Mouse (Mus musculus) kidney, embryonic 14.5 days (tissue): ENCODE measurements at regions not wholly inside any gene's neighbourhood (a gene's known extent, or its start where the extent isn't known, plus 50 kb on each side); places are given as distances from the start of the nearest gene placed in this dataset.

Experiments used
- ATAC-seq: fragments of 200-750 bp; cut with Nextera tagmentation; 2 replicates; pipeline ENCODE4 v1.8.0; 2017; ENCODE audit warnings: moderate number of reproducible peaks, mild to moderate bottlenecking, moderate TSS enrichment, moderate library complexity; ENCODE audit not compliant: low FRiP score, low TSS enrichment
- H3K27ac ChIP-seq: fragments of 300-500 bp; sonication (generic); 2 replicates; pipeline ENCODE4 v1.5.1; 2014; ENCODE audit warnings: low read depth, mild to moderate bottlenecking, low read length, moderate library complexity, mixed read lengths
- H3K27me3 ChIP-seq: fragments of 300-500 bp; sonication (generic); 2 replicates; pipeline ENCODE4 v1.6.1; 2014; ENCODE audit warnings: mild to moderate bottlenecking, low read length; ENCODE audit not compliant: control insufficient read depth, insufficient read depth
- H3K36me3 ChIP-seq: fragments of 300-500 bp; sonication (generic); 2 replicates; pipeline ENCODE4 v1.6.1; 2014; ENCODE audit warnings: low read length, mixed read lengths; ENCODE audit not compliant: control insufficient read depth, insufficient read depth
- H3K4me1 ChIP-seq: fragments of 300-500 bp; sonication (generic); 2 replicates; pipeline ENCODE4 v1.6.1; 2014; ENCODE audit warnings: low read length, mixed read lengths; ENCODE audit not compliant: control insufficient read depth, insufficient read depth
- H3K4me2 ChIP-seq: fragments of 300-500 bp; sonication (generic); replicated peaks from 2 replicates; pipeline ENCODE4 v1.6.1; 2014; ENCODE audit warnings: low read depth, mild to moderate bottlenecking, low read length
- H3K4me3 ChIP-seq: fragments of 300-500 bp; sonication (generic); 2 replicates; pipeline ENCODE4 v1.5.1; 2014; ENCODE audit warnings: mild to moderate bottlenecking, low read length
- H3K9ac ChIP-seq: fragments of 300-500 bp; sonication (generic); 2 replicates; pipeline ENCODE4 v1.6.1; 2014; ENCODE audit warnings: low read depth, mild to moderate bottlenecking, low read length, moderate library complexity
- H3K9me3 ChIP-seq: fragments of 300-500 bp; sonication (generic); 2 replicates; pipeline ENCODE4 v1.6.1; 2016; ENCODE audit warnings: low read length; ENCODE audit not compliant: control insufficient read depth
- WGBS: fragments of 180-500 bp; shearing (Covaris S2); extraction: QIAGEN DNeasy Blood & Tissue Kit; methylation state at CpG from one replicate; pipeline ENCODE4 v1.1.7; 2014; 5-methylcytosine and 5-hydroxymethylcytosine counted together

DNA sequence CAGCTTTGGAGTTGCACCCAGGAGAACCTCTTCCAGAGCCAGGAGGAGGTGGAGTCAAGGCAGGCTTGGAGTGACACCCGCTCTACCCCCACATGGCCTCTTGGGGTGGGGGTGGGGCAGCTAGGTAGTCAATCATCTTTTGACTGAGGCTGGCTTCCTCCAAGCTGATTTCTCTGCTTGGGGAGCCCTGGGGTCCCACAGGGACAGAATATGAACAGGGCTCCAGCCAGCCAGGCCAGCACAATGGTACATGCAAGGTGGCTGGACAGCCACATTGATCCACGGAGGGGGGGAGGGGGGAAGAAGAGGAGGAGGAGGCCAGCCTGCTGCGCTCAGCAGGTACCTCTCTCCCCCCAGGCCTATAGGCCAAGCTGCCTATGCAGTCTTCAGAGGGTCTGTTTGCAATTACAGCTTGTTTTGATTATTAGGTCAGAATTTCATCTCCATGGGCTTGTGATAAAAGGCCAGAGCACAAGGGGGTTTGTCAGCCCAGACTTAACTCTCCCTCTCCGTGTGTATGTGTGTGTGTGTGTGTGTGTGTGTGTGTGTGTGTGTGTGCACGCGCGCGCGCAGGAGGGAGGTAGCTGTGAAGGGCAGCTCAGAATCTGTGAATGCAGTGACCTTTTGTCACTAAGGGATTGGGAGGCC is 120.5 kb upstream of the Zmiz1 start:
- no peak overlapping the region for H3K4me2 ChIP-seq
- no peak overlapping the region for H3K27ac ChIP-seq
- H3K4me1 ChIP-seq = peaks cover 27% of the 10 kb centered on the region
- H3K36me3 ChIP-seq = no peaks in the 10 kb centered on the region
- no peaks in the 10 kb centered on the region for H3K27me3 ChIP-seq
- WGBS = 59% methylated on average over 9 of the region's 9 CpGs
- peaks cover 5% of the 10 kb centered on the region; the same call in 1 of the 2 replicates for H3K9me3 ChIP-seq
- peak; percentile 25; the same call in 1 of the 2 replicates for ATAC-seq
- H3K9ac ChIP-seq = no peak overlapping the region
- no peak overlapping the region for H3K4me3 ChIP-seq

DNA sequence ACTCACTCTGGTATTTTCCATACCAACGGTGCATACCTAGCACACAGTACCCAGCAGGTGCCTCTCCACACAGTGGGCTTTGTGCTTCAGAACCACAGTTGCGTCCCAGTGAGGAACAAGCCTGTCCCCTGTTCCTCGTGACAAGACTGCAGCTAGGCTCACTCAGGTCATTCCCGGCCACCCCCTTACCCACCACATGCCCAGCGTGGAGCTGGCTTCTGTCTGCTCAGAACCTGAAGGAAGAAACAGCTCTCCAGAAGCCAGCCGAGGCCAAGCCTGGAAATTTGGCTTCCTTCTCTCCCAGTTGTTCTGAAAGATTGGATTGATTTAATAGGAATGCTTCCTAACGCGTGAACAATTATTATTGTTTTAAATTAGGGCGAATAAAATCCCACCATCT is 118.1 kb upstream of the Zmiz1 start:
- Histone ChIP-seq H3K4me3 (no peak overlapping the region), H3K4me1 (peaks cover 30% of the 10 kb centered on the region), H3K9me3 (no peaks in the 10 kb centered on the region), H3K36me3 (no peaks in the 10 kb centered on the region), H3K9ac (no peak overlapping the region), H3K4me2 (no peak overlapping the region), H3K27me3 (no peaks in the 10 kb centered on the region), H3K27ac (no peak overlapping the region)
- 78% methylated on average over 9 of the region's 9 CpGs for WGBS
- ATAC-seq = no peak

DNA sequence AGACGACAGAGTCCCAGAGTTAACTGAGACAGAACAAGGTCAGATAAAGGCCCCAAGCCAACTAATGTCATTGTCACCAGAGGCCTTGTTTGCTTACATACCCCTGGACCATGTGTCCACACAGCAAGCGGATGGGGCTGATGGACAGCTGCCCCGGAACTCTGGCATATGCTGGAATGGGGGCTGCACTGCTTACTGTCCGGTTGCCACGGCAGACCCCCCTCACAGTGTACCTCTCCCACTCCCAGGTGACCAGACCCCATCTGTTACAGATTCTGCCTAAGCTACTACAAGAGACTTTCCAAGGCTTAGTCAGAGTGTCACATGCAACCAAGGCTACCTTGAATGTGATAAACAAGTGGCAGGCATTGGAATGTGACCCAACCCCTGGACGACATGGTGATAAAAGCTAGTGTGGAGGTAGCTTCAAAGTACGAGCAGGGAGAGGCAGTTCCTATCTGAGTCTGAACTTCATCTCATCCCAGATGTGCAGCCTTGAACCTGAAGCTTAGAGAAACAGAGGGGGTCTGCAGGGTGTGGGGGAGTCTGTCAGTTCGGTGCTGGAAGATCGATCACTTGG is 117.0 kb upstream of the Zmiz1 start:
- H3K4me2 ChIP-seq = no peak overlapping the region
- no peak for ATAC-seq
- H3K27me3 ChIP-seq = no peaks in the 10 kb centered on the region
- no peak overlapping the region for H3K9ac ChIP-seq
- H3K36me3 ChIP-seq = no peaks in the 10 kb centered on the region
- no peak overlapping the region for H3K4me3 ChIP-seq
- 56% methylated on average over 9 of the region's 9 CpGs for WGBS
- H3K9me3 ChIP-seq = no peaks in the 10 kb centered on the region
- peaks cover 30% of the 10 kb centered on the region for H3K4me1 ChIP-seq
- no peak overlapping the region for H3K27ac ChIP-seq

DNA sequence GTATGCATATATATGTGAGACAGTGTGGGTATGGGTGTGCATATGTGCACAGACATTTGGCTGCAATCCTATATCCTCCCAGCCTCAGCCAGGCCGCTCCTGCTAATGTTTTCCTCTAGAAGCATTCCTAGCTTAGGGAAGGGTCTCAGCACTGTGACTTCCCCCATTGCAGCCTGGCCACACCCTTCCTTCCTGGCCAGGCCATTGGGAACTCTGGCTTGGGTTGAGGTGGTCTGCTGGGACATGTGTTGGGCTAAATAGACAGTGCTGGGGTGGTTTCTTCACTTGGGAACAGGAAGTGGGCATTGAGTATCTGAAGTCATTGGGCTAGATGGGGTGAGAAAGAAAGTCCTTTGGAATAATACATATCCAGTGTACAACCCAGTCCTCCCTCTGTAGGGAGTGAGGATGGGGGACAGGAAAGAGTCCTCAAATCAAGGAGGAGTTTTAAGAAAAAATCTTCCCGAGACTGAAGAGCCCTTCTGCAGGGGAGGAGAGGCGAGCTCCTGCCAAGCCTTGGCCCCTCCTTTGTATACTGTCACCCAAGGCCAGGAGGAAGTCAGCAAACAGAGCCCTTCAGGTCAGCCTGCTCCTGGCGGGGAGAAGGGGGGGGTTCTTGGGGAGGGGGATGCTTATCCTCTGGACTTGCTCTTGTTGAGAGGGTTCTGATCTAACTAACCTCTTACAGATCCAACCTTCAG is 116.0 kb upstream of the Zmiz1 start:
- peaks cover 30% of the 10 kb centered on the region for H3K4me1 ChIP-seq
- H3K36me3 ChIP-seq = no peaks in the 10 kb centered on the region
- H3K4me2 ChIP-seq = no peak overlapping the region
- H3K9me3 ChIP-seq = no peaks in the 10 kb centered on the region
- 19% methylated on average over 4 of the region's 4 CpGs for WGBS
- ATAC-seq = no peak; the same call in 1 of the 2 replicates
- H3K4me3 ChIP-seq = no peak overlapping the region
- H3K27me3 ChIP-seq = no peaks in the 10 kb centered on the region
- H3K27ac ChIP-seq = 0 out of 2 replicates have a peak overlapping the region, but pooled peaks have one; percentile 37
- H3K9ac ChIP-seq = no peak overlapping the region

DNA sequence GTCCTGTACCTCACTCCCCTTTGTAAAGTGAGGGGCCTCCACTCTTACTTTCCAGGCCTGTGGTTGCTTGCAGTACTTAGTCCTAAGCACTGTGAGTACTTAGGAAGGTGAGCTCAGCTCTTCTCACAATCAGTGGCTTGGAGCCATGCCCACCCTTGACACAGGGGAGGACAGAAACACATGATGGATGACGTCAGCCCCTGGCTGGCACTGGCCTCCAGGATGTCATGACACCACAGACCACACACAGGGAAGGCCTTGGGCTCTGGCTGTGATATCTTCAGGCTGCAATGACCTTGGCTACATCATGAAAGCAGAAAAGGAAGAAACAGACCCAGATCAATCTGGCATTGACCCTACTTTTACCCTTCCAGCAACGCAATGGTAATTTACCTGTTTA is 113.0 kb upstream of the Zmiz1 start:
- H3K4me2 ChIP-seq = no peak overlapping the region
- H3K27ac ChIP-seq = no peak overlapping the region
- peaks cover 22% of the 10 kb centered on the region for H3K4me1 ChIP-seq
- no peak for ATAC-seq
- no peaks in the 10 kb centered on the region for H3K9me3 ChIP-seq
- no peaks in the 10 kb centered on the region for H3K36me3 ChIP-seq
- WGBS = 34% methylated on average over 2 of the region's 2 CpGs
- no peak overlapping the region for H3K9ac ChIP-seq
- no peaks in the 10 kb centered on the region for H3K27me3 ChIP-seq
- no peak overlapping the region for H3K4me3 ChIP-seq

DNA sequence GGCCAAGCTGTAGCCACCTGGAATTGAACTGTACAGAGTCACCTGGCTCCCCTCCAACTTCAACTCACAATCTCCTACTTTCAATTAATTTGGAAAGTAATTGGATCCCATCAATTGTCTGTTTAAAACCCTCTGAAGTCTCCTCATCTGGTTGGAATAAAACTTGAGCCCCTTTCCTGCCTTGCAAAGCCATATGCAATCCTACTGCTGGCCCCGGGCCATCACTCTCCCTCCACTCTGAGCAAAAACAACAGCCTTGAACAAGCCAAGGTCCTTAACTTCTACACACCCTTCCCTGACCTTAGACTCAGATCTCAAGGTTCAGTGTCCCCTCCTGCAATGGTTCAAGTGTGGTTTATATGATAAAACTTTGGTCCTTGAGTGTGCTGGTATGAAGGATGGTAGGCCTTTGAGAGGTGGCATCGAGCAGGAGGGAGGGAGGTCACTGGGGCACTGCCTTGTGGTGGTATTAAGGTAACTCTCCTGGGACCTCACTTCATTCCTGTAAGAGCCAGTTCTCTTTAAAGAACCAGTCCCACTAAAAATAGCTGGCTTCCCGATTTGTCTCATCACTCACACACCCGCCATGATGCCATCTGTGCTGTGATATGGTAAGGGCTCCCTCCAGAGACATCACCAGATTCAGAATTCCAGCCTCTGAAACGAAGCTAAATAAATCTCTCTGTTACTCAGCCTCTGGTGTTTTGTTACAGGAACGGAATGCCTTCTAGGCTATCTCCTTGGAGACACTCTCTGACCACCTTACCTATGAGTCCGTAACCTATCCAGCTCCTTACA is 112.0 kb upstream of the Zmiz1 start:
- H3K4me3 ChIP-seq = no peak overlapping the region
- H3K27me3 ChIP-seq = no peaks in the 10 kb centered on the region
- H3K4me1 ChIP-seq = peaks cover 15% of the 10 kb centered on the region
- H3K9ac ChIP-seq = no peak overlapping the region
- H3K27ac ChIP-seq = no peak overlapping the region
- 72% methylated on average over 7 of the region's 7 CpGs for WGBS
- ATAC-seq = no peak
- no peaks in the 10 kb centered on the region for H3K36me3 ChIP-seq
- no peaks in the 10 kb centered on the region for H3K9me3 ChIP-seq
- H3K4me2 ChIP-seq = no peak overlapping the region

DNA sequence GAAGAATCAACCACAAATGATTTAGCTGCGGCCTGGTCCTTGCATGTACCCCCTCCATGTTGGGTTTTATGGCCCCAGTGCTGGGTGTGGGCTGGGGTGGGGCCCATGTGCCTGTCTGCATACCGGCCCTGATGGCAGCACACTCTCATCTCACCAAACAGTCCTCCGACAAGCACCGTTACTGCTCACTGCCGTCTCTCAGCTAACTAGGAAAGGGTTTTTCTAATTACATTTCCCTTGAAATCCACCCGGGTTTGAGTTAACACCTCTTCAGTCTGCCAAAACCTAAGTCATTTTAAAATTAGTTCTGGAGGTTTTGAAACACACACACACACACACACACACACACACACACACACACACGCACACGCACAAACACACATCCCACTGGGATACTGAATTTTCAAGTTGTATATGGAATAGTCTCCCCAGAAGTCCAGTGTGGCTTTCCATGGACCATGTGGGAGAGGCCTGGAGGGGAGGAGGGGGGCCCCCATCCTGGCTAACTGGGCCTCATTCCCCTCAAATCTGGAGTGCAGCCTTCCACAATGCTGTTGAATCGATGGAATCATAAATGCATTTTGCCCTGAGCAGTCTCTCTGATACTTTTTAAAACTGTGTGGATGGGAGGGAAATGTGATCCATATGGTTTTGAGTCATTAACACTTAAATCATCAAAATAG is 108.6 kb upstream of the Zmiz1 start:
- Histone ChIP-seq H3K9me3 (no peaks in the 10 kb centered on the region), H3K27ac (peak overlapping the region; percentile 17; the same call in 1 of the 2 replicates), H3K4me3 (no peak overlapping the region), H3K4me1 (no peaks in the 10 kb centered on the region), H3K36me3 (no peaks in the 10 kb centered on the region), H3K4me2 (no peak overlapping the region), H3K9ac (no peak overlapping the region), H3K27me3 (no peaks in the 10 kb centered on the region)
- 48% methylated on average over 9 of the region's 9 CpGs for WGBS
- no peak for ATAC-seq

DNA sequence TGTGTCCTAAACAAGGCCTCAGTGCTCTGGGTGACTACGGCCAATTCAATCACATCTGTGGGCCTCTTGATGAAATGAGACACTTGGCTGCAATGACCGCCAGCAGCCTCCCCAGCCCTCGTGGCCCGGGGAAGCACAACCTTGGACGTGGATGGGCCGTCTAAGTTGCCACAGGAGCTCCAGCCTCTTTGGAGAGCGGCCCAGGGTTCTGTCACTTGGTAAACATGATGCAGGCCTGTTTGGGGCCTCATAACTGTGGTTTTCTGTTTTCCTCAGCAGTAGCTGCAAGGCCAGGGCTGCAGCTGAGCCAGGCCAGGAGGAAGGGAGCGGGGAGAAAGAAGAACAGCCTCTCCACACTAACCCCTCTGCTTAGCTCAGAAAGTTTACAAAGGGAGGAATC is 105.2 kb upstream of the Zmiz1 start:
- 58% methylated on average over 8 of the region's 8 CpGs for WGBS
- Histone ChIP-seq H3K27ac (peak overlapping the region; percentile 9; the same call in 1 of the 2 replicates), H3K9ac (no peak overlapping the region), H3K27me3 (no peaks in the 10 kb centered on the region), H3K4me3 (no peak overlapping the region), H3K36me3 (no peaks in the 10 kb centered on the region), H3K4me2 (no peak overlapping the region), H3K4me1 (no peaks in the 10 kb centered on the region), H3K9me3 (no peaks in the 10 kb centered on the region)
- ATAC-seq = no peak
